Mouse (Mus musculus): ENCODE results near the gene Siah3. TPM values are rescaled to one million over a fixed set of nuclear protein-coding genes. Genes with fewer than 3 reads are reported as not detected.

The Siah3 gene
- total and polyA plus RNA-seq, 3 experiments, result 0.04 to 0.29 TPM; not detected in 1

GRCm38 (mm10) chr14:75516917-75517595 is 61.3 kb downstream of the Siah3 start:
- TF ChIP-seq ZMIZ1 (IDR thresholded peaks at IDR 0.05; ENCODE audit: low read depth, low read length), result no peak
- TF ChIP-seq TBP (IDR thresholded peaks at IDR 0.05; ENCODE audit: low read depth, low read length), result no peak
- TF ChIP-seq RAD21 (IDR thresholded peaks at IDR 0.05; ENCODE audit: low read depth, low read length), result no peak
- no peak for TF ChIP-seq USF2 (IDR thresholded peaks at IDR 0.05; ENCODE audit: borderline replicate concordance in 1 of 2, insufficient read depth in 1 of 2, low read depth in 1 of 2, low read length in 2 of 2)
- no peak for TF ChIP-seq MXI1 (IDR thresholded peaks at IDR 0.05; ENCODE audit: low read depth, low read length)
- no peak for TF ChIP-seq TCF12 (IDR thresholded peaks at IDR 0.05; ENCODE audit: low read depth, low read length)
- Histone ChIP-seq H3K27ac (ENCODE audit: control insufficient read depth, low read depth, low read length) (no peak overlapping the region), H3K4me3 (ENCODE audit: control insufficient read depth in 1 of 2, insufficient read depth in 1 of 2, low read depth in 2 of 2, low read length in 2 of 2) (no peak overlapping the region), H3K9ac (ENCODE audit: control insufficient read depth, low read depth, low read length, poor library complexity, severe bottlenecking) (no peak overlapping the region), H3K9me3 (replicated peaks; ENCODE audit: insufficient read depth, low read length) (no peaks in the 10 kb centered on the region), H3K79me2 (ENCODE audit: control insufficient read depth, insufficient read depth, low read length, poor library complexity) (no peaks in the 10 kb centered on the region; the same call in 1 of the 2 replicates), H3K27me3 (ENCODE audit: control insufficient read depth in 1 of 2, insufficient read depth in 2 of 2, low read length in 2 of 2) (no peaks in the 10 kb centered on the region; a peak in 1 of 4 replicates), H3K36me3 (ENCODE audit: control insufficient read depth in 1 of 2, insufficient read depth in 2 of 2, low read length in 2 of 2) (peaks cover 0 to 7% of the 10 kb centered on the region in 2 experiments; a peak in 2 of 4 replicates), H3K4me1 (ENCODE audit: control insufficient read depth in 1 of 2, insufficient read depth in 2 of 2, low read length in 2 of 2) (peaks cover 6 to 12% of the 10 kb centered on the region in 2 experiments)
- no peak for DNase-seq (ENCODE audit: low read depth, low spot score)

- H3K27me3 ChIP-seq (ENCODE audit: control insufficient read depth in 1 of 2, insufficient read depth in 2 of 2, low read length in 2 of 2), result no peaks in the 10 kb centered on the region; a peak in 1 of 4 replicates
- peaks cover 6 to 12% of the 10 kb centered on the region in 2 experiments for H3K4me1 ChIP-seq (ENCODE audit: control insufficient read depth in 1 of 2, insufficient read depth in 2 of 2, low read length in 2 of 2)
- H3K9me3 ChIP-seq (replicated peaks; ENCODE audit: insufficient read depth, low read length), result no peaks in the 10 kb centered on the region
- TF ChIP-seq NELFE (IDR thresholded peaks at IDR 0.05; ENCODE audit: low read depth, low read length) (peak; percentile 48; the same call in 1 of the 2 replicates), KAT2A (conservative IDR thresholded peaks at IDR 0.05; ENCODE audit: low read depth, low read length) (no peak), USF1 (IDR thresholded peaks at IDR 0.05; ENCODE audit: low read depth, low read length) (peak; percentile 97), CHD2 (IDR thresholded peaks at IDR 0.05; ENCODE audit: low read length) (no peak), ZNF384 (IDR thresholded peaks at IDR 0.05; ENCODE audit: low read depth, low read length) (peak; percentile 100), MAFK (IDR thresholded peaks at IDR 0.05; ENCODE audit: borderline replicate concordance, low read depth, low read length) (no peak), MXI1 (IDR thresholded peaks at IDR 0.05; ENCODE audit: low read depth, low read length) (0 out of 2 replicates have a peak, but pooled peaks have one; percentile 16), POLR2AphosphoS2 (IDR thresholded peaks at IDR 0.05; ENCODE audit: low read length) (no peak), ZC3H11A (IDR thresholded peaks at IDR 0.05; ENCODE audit: low read depth, low read length) (no peak), SIN3A (IDR thresholded peaks at IDR 0.05; ENCODE audit: low read length) (0 out of 2 replicates have a peak, but pooled peaks have one; percentile 12), TBP (IDR thresholded peaks at IDR 0.05; ENCODE audit: low read depth, low read length) (peak; percentile 67; the same call in 1 of the 2 replicates), MAX (IDR thresholded peaks at IDR 0.05; ENCODE audit: low read length) (peak; percentile 80), USF2 (IDR thresholded peaks at IDR 0.05; ENCODE audit: borderline replicate concordance in 1 of 2, insufficient read depth in 1 of 2, low read depth in 1 of 2, low read length in 2 of 2) (peak in 1 of 2 experiments; percentile 78; a peak in 2 of 4 replicates), POLR2A (IDR thresholded peaks at IDR 0.05; ENCODE audit: control insufficient read depth in 1 of 2, insufficient read depth in 1 of 2, low read depth in 1 of 2, low read length in 2 of 2, poor library complexity in 1 of 2) (peak in 1 of 2 experiments; percentile 45; a peak in 2 of 4 replicates), CHD1 (IDR thresholded peaks at IDR 0.05; ENCODE audit: low read depth, low read length) (no peak), GATA1 (IDR thresholded peaks at IDR 0.05; ENCODE audit: low read depth, low read length) (peak; percentile 85), GABPA (IDR thresholded peaks at IDR 0.05; ENCODE audit: low read depth, low read length) (no peak), POLR2AphosphoS5 (IDR thresholded peaks at IDR 0.05; ENCODE audit: borderline replicate concordance, low read depth, low read length) (no peak), EP300 (IDR thresholded peaks at IDR 0.05; ENCODE audit: low read depth in 1 of 2, low read length in 2 of 2) (peak in 1 of 2 experiments; percentile 11; a peak in 1 of 4 replicates), TAL1 (IDR thresholded peaks at IDR 0.05; ENCODE audit: low read length) (no peak), ETS1 (IDR thresholded peaks at IDR 0.05; ENCODE audit: low read depth, low read length) (peak; percentile 66; the same call in 1 of the 2 replicates), TCF12 (IDR thresholded peaks at IDR 0.05; ENCODE audit: low read depth, low read length) (peak; percentile 41; the same call in 1 of the 2 replicates), ZKSCAN1 (IDR thresholded peaks at IDR 0.05; ENCODE audit: low read depth, low read length) (no peak; the same call in 1 of the 2 replicates)
- peak overlapping the region; percentile 60 to 61 for H3K4me3 ChIP-seq (ENCODE audit: control insufficient read depth in 1 of 2, insufficient read depth in 1 of 2, low read depth in 2 of 2, low read length in 2 of 2)
- H3K9ac ChIP-seq (ENCODE audit: control insufficient read depth, low read depth, low read length, poor library complexity, severe bottlenecking), result peak overlapping the region; percentile 62
- H3K27ac ChIP-seq (ENCODE audit: control insufficient read depth, low read depth, low read length), result peak overlapping the region; percentile 42
- no peaks in the 10 kb centered on the region; the same call in 1 of the 2 replicates for H3K79me2 ChIP-seq (ENCODE audit: control insufficient read depth, insufficient read depth, low read length, poor library complexity)
- peaks cover 0 to 7% of the 10 kb centered on the region in 2 experiments; a peak in 2 of 4 replicates for H3K36me3 ChIP-seq (ENCODE audit: control insufficient read depth in 1 of 2, insufficient read depth in 2 of 2, low read length in 2 of 2)
- DNase-seq (ENCODE audit: low read depth, low spot score), result peak; percentile 80
These were observed 62.6 kb downstream of the Siah3 start for GRCm38 (mm10) chr14:75518196-75518887.

All from MEL (cell line).